Mouse (Mus musculus): ENCODE measurements around the gene Gm1604a. TPM values are rescaled to one million over a fixed set of nuclear protein-coding genes. Genes with fewer than 3 reads are reported as not detected.
"Not testable (repeated sequence)": the region's sequence is repeated elsewhere in the genome, so short reads cannot be mapped to it uniquely, and the experiment has no call there.

The Gm1604a gene
- polyA plus RNA-seq, 1 experiment from 2014 or later = not detected

- not testable (repeated sequence) for H3K9ac ChIP-seq; H3K27ac ChIP-seq; H3K27me3 ChIP-seq (replicated peaks); H3K4me2 ChIP-seq; H3K9me3 ChIP-seq; ATAC-seq (ENCODE audit: insufficient read depth, low FRiP score, low read depth); H3K4me3 ChIP-seq (replicated peaks); H3K36me3 ChIP-seq; H3K4me1 ChIP-seq
These were observed 16.5 kb upstream of the Gm1604a start for GRCm38 (mm10) chr17:7008885-7009284.

- not testable (repeated sequence) for H3K9me3 ChIP-seq; H3K4me3 ChIP-seq (replicated peaks); H3K27me3 ChIP-seq (replicated peaks); H3K4me1 ChIP-seq; H3K9ac ChIP-seq; H3K4me2 ChIP-seq; H3K27ac ChIP-seq; ATAC-seq (ENCODE audit: insufficient read depth, low FRiP score, low read depth); H3K36me3 ChIP-seq
- WGBS = no CpG with 5 or more reads among the region's 7 CpGs
These were observed 15.9 kb upstream of the Gm1604a start for GRCm38 (mm10) chr17:7009440-7009839.

GRCm38 (mm10) chr17:7009901-7010300 is 15.5 kb upstream of the Gm1604a start:
- not testable (repeated sequence) for H3K4me2 ChIP-seq; H3K27ac ChIP-seq; H3K9me3 ChIP-seq; H3K4me3 ChIP-seq (replicated peaks); H3K27me3 ChIP-seq (replicated peaks); H3K36me3 ChIP-seq; ATAC-seq (ENCODE audit: insufficient read depth, low FRiP score, low read depth); H3K4me1 ChIP-seq; H3K9ac ChIP-seq
- WGBS = 72% methylated on average over 4 of the region's 9 CpGs

GRCm38 (mm10) chr17:7014190-7014589 is 11.2 kb upstream of the Gm1604a start:
- not testable (repeated sequence) for H3K27me3 ChIP-seq (replicated peaks); H3K4me1 ChIP-seq; H3K36me3 ChIP-seq; ATAC-seq (ENCODE audit: insufficient read depth, low FRiP score, low read depth); H3K27ac ChIP-seq; H3K9ac ChIP-seq; H3K4me3 ChIP-seq (replicated peaks); H3K4me2 ChIP-seq; H3K9me3 ChIP-seq
- no CpG with 5 or more reads among the region's 1 CpGs for WGBS

- WGBS = 88% methylated on average over 3 of the region's 14 CpGs
These were observed 487 bp downstream of the Gm1604a start for GRCm38 (mm10) chr17:7025764-7026346.

GRCm38 (mm10) chr17:7030204-7030603 is 4.8 kb downstream of the Gm1604a start:
- not testable (repeated sequence) for H3K4me2 ChIP-seq

More at GRCm38 (mm10) chr17:7025764-7026346, 487 bp downstream of the Gm1604a start:
- not testable (repeated sequence) for H3K9ac ChIP-seq; H3K27ac ChIP-seq; H3K4me2 ChIP-seq; H3K27me3 ChIP-seq (replicated peaks); ATAC-seq (ENCODE audit: insufficient read depth, low FRiP score, low read depth); H3K4me1 ChIP-seq; H3K36me3 ChIP-seq; H3K4me3 ChIP-seq (replicated peaks); H3K9me3 ChIP-seq

GRCm38 (mm10) chr17:7030622-7031174 is 5.3 kb downstream of the Gm1604a start:
- H3K9ac ChIP-seq; H3K27ac ChIP-seq; H3K36me3 ChIP-seq; H3K4me3 ChIP-seq (replicated peaks); H3K4me1 ChIP-seq; H3K9me3 ChIP-seq; H3K27me3 ChIP-seq (replicated peaks); H3K4me2 ChIP-seq; ATAC-seq (ENCODE audit: insufficient read depth, low FRiP score, low read depth): not testable (repeated sequence)
- WGBS = 76% methylated on average over 3 of the region's 6 CpGs

More at GRCm38 (mm10) chr17:7030204-7030603, 4.8 kb downstream of the Gm1604a start:
- not testable (repeated sequence) for H3K4me3 ChIP-seq (replicated peaks); H3K27ac ChIP-seq; ATAC-seq (ENCODE audit: insufficient read depth, low FRiP score, low read depth); H3K36me3 ChIP-seq; H3K27me3 ChIP-seq (replicated peaks); H3K9ac ChIP-seq; H3K9me3 ChIP-seq; H3K4me1 ChIP-seq
- 75% methylated on average over 6 of the region's 7 CpGs for WGBS

GRCm38 (mm10) chr17:7033192-7034166 is 8.1 kb downstream of the Gm1604a start:
- H3K4me2 ChIP-seq; H3K9ac ChIP-seq; H3K9me3 ChIP-seq; H3K4me3 ChIP-seq (replicated peaks); H3K36me3 ChIP-seq; H3K4me1 ChIP-seq; ATAC-seq (ENCODE audit: insufficient read depth, low FRiP score, low read depth); H3K27me3 ChIP-seq (replicated peaks); H3K27ac ChIP-seq: not testable (repeated sequence)
- WGBS = 54% methylated on average over 3 of the region's 17 CpGs

- not testable (repeated sequence) for ATAC-seq (ENCODE audit: insufficient read depth, low FRiP score, low read depth); H3K9ac ChIP-seq; H3K4me3 ChIP-seq (replicated peaks); H3K4me1 ChIP-seq; H3K27me3 ChIP-seq (replicated peaks); H3K36me3 ChIP-seq; H3K4me2 ChIP-seq; H3K9me3 ChIP-seq; H3K27ac ChIP-seq
- WGBS = 73% methylated on average over 2 of the region's 4 CpGs
These were observed 43.7 kb downstream of the Gm1604a start for GRCm38 (mm10) chr17:7068997-7069539.

- ATAC-seq (ENCODE audit: insufficient read depth, low FRiP score, low read depth); H3K4me3 ChIP-seq (replicated peaks); H3K9me3 ChIP-seq; H3K9ac ChIP-seq; H3K4me2 ChIP-seq; H3K27ac ChIP-seq; H3K27me3 ChIP-seq (replicated peaks); H3K36me3 ChIP-seq; H3K4me1 ChIP-seq: not testable (repeated sequence)
- WGBS = 75% methylated on average over 7 of the region's 7 CpGs
These were observed 44.3 kb downstream of the Gm1604a start for GRCm38 (mm10) chr17:7069561-7070240.

GRCm38 (mm10) chr17:7074494-7074893 is 49.1 kb downstream of the Gm1604a start:
- H3K9me3 ChIP-seq; H3K4me3 ChIP-seq (replicated peaks); H3K4me2 ChIP-seq; H3K27me3 ChIP-seq (replicated peaks); H3K9ac ChIP-seq; ATAC-seq (ENCODE audit: insufficient read depth, low FRiP score, low read depth); H3K36me3 ChIP-seq; H3K27ac ChIP-seq; H3K4me1 ChIP-seq: not testable (repeated sequence)
- WGBS = 34% methylated on average over 3 of the region's 3 CpGs

All from stomach, embryonic 15.5 days (tissue).